Mouse (Mus musculus): ENCODE measurements around the gene Vps8.

The Vps8 gene

DNA sequence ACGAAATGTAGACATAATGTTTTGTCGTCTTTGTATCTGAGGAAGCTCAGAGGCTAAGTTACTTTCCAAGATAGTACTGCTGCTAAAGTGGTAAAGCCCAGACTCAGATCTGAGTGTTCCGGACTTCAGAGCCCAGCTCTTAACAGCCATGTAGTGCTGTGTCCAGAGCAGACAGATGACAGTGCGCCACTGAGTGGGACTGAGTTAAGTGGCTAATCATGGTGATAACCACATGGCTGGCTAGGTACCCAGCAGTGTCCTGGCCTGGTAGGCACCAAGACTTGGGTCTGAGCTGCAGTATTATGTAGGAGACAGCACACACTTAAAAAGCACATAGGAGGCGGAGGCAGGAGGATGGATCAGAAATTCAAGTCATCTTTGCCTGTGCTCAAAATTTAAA, 60.9 kb downstream of the Vps8 start:
- DNase-seq = no peak

- no peak for DNase-seq
These were observed 62.8 kb downstream of the Vps8 start for GRCm38 (mm10) chr16:21485716-21486115.

- DNase-seq = peak; percentile 60 to 83
These were observed 65.5 kb downstream of the Vps8 start for GRCm38 (mm10) chr16:21488413-21488812.

DNA sequence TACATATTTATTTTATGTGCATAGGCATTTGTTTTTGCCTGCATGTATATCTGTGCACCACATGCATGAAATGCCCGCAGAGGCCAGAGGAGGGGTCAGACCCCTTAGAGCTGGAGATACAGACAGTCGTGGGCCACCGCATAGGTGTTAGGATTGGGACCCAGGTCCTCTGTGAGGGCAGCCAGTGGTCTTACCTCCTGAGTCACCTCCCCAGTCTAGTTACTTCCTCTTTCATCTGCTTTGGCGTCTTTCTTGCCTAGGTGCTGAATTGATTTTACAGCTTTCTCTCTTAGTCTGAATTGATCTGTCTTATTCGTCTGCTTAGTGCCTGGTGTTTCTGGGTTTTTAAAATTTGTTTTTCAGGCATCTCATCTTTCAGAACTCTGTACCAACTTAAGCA, 69.4 kb downstream of the Vps8 start:
- DNase-seq = no peak

DNA sequence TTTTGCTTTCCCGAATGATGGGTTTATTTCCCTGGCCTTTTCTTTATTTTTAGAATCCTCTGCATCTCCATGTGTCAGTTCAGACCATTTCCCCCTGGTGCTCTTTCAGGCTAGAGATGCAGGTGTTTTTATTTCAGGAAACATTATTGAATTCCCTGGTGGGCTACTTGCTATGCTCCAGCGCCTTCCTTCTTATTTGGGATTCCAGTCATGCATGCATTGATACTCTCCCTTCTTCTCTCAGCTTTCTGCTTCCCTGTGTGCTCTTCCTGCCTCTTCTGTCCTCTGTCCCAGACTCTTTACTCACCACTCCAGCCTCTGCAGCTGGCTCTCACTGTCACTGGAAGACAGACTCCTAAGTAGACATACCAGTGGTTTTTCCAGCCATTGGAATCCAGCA, 70.0 kb downstream of the Vps8 start:
- DNase-seq = no peak

DNA sequence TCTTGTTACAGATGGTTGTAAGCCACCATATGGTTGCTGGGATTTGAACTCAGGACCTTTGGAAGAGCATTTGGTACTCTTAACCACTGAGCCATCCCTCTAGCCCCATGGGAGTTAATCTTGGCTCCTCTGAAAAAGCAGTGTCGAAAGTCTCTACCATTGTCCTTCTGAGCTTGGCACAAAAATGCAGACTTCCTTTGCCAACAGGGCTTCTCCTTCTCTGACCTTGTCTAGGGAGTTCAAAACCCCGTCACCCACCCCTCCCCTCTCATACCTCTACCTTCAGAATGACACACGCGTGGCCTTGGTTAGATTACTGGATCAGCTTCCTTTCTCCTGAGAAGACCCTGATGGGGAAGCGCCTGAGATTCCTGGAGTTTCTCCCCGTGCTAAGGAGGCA, 71.8 kb downstream of the Vps8 start:
- DNase-seq = no peak

GRCm38 (mm10) chr16:21496799-21497198, 73.9 kb downstream of the Vps8 start:
- no peak for DNase-seq

DNA sequence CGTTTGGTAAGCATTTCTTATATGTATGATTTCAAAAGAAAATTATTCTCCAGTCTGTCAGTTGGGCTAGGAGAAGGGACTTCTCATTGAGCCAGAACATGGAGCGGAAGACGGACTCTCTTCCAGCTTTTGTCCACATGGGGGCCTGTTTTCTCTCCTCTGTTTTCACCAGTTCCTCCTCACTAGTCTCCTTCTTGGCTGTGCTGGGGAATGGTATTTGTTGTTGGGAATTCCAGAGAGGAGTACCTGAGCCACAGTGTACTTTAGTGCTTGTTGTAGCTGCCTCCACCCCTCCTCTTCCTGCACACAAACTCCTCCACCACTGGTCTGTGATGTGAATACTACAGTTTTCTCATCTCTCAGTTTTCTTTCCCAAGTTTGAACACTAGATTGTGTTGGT, 74.7 kb downstream of the Vps8 start:
- DNase-seq = no peak

DNA sequence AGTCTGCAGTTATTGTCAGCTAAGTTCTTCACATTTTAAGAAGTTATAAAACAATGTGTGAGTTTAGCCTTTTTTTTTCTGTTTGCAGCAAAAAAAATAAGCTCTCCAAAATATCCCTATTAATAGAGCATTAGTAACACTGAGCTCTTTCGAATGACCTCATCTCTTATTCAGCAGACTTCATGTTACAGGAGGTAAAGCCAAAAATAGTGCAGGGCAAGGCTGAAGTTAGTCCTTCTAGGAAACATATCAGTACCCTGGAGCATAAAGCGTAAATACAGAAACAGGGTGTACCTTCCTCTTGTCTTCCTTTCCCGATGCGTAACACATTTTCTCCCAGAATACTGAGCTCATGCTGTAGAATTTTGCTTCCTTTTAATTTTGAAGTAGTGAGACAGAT, 76.1 kb downstream of the Vps8 start:
- no peak for DNase-seq

GRCm38 (mm10) chr16:21499656-21500055, 76.7 kb downstream of the Vps8 start:
- no peak for DNase-seq

DNA sequence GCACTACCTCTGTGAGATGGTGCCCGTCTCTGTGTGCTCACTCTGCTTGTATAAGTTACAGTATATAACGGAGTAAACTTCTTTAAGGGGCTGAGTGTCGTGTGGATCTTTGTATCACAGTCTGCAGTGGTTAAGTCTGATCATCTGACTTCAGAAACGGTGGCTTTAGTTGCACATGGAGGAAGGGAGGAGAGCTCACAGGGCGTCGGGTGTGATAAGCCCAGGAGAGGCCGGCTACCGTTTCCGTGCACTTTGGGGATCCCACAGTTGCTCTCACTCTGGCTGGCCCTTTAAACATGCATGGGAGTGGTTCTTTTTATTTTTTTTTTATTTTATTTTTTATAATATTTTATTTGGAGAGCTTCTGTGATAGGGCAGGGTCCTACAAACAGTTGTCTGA, 95.9 kb downstream of the Vps8 start:
- DNase-seq = no peak

- no peak for DNase-seq
These were observed 96.9 kb downstream of the Vps8 start for GRCm38 (mm10) chr16:21519785-21520184.

DNA sequence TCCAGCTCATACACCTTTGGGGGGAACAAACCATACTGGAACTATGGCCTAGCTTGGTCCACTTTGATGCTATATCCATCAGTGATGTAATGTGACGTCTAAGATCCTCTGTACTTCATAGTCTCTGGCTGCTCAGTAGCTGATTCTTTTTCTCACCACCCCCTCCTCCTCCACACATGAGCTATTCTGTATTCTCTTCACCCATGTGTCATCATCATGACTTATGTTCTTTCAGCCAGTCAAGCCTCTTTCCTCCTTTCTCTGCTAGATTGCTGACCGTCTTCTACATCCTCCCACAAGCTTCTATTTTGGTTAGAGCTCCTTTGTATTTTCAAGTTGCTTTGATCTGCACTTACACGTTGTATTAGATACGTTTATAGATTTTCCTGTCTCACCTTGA, 100.8 kb downstream of the Vps8 start:
- DNase-seq = no peak

DNA sequence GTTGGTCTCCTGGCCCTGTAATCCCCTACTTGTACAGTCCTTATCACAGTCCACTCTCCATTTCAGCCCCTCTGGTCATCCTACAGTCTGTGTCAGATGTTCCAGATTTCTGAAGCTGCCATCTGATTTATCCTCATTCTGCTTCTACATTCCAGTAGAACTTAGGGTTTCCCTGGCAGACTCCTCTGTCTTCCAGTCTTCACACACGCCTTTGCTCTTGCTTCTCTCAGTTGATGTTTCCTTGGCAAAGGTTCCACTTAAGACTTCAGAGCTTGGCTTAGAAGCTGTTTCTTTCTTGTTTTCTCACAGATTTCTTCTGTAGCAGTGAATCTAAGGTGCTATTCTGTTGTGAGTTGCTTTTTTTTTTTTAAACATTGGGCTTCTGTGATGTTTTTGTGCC, 102.5 kb downstream of the Vps8 start:
- no peak for DNase-seq

DNA sequence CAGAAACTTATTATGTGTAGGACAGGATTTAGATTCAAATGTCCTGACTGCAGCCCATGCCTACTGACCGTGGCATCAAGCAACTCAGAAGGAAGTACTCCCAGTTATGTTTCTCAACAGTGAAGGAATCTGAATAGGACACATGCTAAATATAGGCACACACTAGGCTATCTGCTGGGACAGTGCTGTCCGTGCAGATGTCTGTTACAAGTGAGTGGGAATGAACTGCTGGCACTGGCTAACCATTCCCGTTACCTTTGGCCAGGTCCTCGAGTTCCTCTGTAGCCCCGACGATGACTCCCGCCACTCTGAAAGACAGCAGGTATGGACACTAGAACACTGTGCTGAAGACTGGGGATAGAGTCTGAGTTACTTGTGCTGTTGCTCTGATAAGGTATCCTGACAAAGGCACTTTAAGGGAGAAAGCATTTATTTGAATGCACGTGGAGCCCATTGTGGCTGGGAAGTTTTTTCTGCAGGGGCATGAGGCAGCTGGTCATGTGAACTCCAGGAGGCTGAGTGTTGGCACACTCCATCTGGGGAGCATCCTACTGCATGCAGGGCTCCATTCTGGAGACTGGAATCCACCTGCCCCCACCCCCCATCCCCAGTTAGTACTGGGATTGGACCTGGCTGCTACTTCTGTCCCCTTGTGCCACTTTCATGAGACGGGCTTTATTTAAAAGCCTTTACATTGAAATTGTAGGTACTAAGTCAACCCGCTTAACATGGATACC, 104.5 kb downstream of the Vps8 start:
- DNase-seq = peak in 1 of 2 experiments; percentile 17

- DNase-seq = no peak
These were observed 110.6 kb downstream of the Vps8 start for GRCm38 (mm10) chr16:21533503-21533902.

DNA sequence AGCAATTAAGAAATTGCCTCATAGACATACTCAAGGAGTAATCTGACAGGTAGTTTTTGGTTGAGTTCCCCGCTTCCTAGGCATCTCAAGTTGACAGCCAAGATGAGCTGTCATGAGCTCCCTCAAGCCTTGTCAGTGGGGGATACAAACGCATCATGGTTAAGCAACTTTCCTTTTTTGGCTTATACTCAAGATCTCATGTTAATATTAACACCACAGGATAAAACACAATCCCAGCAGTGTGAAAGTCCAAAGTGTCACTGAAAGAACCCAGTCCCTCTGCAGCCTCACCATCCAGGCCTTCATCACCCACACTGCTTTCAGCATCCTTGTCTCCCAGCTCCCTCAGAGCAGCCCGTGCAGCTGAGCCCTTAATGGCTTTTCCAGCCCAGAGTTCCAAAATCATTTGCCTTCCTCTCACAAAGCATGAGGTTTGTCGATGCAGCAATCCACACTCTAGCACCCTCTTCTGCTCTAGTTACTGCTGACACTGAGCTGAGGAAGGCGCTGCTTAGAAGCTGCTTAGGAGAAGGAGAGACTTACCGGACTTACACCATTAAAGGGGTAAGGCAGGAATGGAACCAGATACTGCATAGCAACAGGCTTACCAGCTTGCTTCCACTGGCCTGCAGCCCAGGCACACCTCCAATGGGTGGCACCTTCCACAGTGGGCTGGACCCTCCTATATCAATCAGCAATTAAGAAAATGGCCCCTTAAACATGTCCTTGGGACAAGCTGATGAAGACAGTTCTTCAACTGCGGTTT, 113.5 kb downstream of the Vps8 start:
- peak; percentile 30 to 60 for DNase-seq

DNA sequence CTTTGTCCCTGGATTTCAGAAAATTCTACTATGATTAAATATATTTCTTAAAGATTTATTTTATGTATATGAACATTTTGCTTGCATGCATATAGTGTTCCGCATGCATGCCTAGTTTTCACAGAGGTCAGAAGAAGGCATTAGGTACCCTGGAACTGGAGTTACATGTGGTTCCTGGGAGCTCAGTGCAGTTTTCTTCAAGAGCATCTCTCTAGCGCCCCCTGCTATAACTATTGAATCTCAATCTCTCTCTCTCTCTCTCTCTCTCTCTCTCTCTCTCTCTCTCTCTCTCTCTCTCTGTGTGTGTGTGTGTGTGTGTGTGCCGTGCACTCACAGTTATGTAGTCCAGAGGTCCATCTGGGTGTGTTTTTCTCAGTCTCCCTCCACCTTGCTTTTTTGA, 114.4 kb downstream of the Vps8 start:
- no peak for DNase-seq

GRCm38 (mm10) chr16:21538889-21539288, 116.0 kb downstream of the Vps8 start:
- peak in 1 of 2 experiments; percentile 51 for DNase-seq

- DNase-seq = no peak
These were observed 119.6 kb downstream of the Vps8 start for GRCm38 (mm10) chr16:21542559-21542958.

DNA sequence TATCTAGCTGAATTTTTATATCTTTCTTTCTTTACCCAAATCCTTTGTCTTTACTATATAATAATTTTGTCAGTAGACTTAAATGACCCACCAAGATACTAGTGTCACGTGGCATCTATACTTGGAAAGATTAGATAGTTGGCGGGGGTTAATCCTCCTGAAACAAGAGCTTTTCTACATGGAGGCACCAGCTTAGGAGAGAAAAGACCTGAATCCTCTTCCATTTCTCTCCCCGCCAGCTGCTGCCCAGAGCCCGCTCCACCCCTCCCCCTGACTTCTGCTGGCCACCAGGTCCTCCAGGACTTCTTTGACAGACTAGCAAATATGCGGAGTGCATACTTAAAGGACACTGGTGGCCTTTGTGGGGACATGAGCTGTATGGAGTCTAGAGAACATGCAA, 124.5 kb downstream of the Vps8 start:
- no peak for DNase-seq

DNA sequence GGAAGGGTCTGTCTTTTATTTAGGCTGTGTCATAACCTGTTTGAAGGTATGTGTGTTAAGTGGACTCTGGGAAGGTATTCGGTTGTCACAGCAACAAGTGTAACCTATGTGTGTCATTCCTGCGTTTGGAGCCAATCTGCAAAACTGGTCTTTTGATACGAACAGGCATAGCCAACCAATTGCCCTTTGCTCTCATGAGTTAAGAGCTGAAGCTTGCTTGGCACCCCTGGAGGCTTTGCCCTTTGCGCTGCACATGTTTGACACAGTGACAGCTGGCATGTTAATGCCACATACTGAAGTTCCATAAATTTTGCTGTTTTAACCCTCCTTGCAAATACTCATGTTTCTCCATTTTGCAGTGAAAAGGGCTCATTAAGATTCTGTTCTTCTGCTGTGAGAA, 126.8 kb downstream of the Vps8 start:
- peak; percentile 64 to 69 for DNase-seq

DNA sequence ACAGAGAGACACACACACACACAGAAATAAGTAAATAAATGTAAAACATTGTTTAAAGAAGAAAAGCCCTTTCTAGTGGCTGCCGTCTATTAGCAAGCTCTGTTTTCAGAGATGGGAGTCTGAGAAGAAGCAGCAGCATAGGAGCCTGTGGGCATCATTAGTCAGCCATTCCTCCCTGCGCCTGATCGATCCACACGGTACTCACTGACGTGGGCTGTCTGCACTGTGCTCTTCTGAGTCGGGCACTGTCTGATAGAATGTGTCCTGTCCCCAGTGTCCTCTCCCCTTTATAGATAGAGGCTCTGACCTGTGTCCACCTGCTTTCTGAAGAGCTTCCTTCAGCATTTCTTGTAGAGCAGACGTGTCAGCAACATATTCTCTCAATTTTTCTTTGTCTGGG, 127.5 kb downstream of the Vps8 start:
- no peak for DNase-seq

GRCm38 (mm10) chr16:21553506-21553905, 130.6 kb downstream of the Vps8 start:
- peak; percentile 44 to 70 for DNase-seq
